Mouse (Mus musculus): Measurements from ENCODE around the gene Ciao2a.
A peak's percentile ranks its signal among the peaks of the same experiment; 100 is the strongest.

Ciao2a gene

GRCm38 (mm10) chr9:66120106-66120505 is 6.3 kb upstream of the Ciao2a start:
- no peak for DNase-seq (ENCODE audit: low spot score)

DNA sequence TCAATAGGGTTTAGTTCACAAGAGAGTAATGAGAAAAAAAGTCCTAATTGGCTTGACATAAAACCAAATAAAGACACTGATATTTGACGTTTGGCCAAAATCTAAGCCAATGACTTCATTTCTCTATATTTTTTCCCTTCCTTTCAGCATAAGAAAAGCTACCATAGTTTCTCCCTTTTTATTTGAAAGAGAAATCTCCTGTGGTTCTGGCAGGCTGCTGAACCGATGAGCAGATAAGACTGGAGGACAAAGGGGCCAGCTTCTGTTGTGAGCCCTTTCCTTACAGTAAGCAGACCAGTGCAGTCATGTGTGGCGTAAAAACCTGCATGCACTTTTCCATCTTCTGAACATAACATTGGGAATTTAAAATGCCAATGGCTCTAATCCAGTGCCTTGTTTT is 5.5 kb upstream of the Ciao2a start:
- no peak for DNase-seq (ENCODE audit: low spot score)

- DNase-seq (ENCODE audit: low spot score), result no peak
Observed at GRCm38 (mm10) chr9:66121421-66121820, 5.0 kb upstream of the Ciao2a start.

DNA sequence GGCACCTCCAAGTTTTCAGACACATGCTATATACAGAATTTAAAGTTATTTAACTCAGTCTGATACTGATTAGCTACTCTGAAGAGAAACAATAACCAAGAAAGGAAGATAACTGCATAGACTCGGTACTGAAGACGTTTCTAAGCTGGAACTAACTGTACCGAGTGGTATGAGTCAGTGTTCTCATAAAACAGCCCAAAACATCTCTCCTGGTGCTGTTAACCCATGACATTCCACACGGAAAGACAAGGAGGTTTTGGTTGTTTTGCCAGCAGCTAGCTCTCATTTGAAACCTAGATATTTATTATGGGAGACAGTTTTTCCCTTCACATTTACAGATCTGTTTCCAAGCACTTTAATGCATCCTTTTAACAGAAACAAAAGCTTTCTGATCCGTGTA is 2.8 kb upstream of the Ciao2a start:
- DNase-seq (ENCODE audit: low spot score), result no peak

- DNase-seq (ENCODE audit: low spot score), result peak; percentile 57
Observed at GRCm38 (mm10) chr9:66124111-66124531, 2.3 kb upstream of the Ciao2a start.

DNA sequence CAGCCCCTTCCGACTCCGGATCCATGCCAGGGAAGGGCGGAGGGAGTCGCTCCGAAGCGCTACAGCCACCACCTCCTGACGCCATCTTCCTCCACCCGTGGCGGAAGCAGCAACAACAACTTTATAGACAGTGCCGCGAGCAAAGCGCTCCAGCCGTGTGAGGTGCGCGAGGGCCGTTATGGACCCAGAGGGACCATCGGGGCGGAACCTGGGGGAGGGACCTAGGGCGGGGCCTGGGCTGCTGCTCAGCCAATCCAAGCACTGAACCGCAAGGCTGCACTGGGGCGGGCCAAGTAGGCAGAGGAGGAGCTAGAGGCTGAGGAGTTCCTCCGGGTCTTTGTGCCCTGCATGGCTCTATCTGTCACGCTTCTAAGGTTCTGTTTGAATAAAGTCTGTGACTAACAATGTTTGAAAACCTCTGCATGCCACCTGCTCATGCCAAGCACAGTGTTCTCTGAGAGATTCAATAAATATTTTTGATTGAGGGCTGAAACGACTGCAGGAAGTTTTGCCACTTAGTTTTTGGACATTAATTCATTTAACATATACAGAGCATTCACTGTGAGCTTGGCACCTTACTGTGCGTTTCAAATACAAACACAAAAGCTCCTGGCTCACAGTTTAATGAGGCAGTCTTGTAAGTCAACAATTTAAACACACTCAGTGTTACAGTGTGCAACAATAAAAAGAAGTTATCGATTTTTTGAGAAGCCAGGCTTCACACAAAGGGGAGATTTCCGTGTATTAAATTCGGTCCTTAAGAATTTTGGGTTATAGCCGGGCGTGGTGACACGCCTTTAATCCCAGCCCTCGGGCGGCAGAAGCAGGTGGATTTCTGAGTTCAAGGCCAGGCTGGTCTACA is 1.5 kb upstream of the Ciao2a start:
- peak; percentile 98 for DNase-seq (ENCODE audit: low spot score)

GRCm38 (mm10) chr9:66125543-66126455 is 612 bp upstream of the Ciao2a start:
- no peak for DNase-seq (ENCODE audit: low spot score)

DNA sequence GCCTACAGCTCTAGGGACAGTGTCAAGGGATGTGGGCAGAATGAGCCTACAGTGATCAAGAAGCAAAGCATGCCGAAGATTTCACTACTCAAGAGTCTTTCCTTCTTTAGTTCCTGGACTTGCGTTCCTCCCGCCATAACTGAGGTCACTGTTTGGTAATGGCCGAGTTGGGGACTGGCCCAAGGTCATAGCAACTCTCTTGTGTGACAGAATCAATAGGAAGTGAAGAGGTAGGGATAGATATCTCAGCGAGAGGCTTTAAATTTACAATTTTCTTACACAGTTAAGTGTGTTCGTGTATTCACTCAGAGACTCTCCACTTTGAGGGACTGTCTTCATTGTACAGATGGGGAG is 759 bp downstream of the Ciao2a start:
- no peak for DNase-seq (ENCODE audit: low spot score)

GRCm38 (mm10) chr9:66127884-66128283 is 1.5 kb downstream of the Ciao2a start:
- DNase-seq (ENCODE audit: low spot score), result no peak

DNA sequence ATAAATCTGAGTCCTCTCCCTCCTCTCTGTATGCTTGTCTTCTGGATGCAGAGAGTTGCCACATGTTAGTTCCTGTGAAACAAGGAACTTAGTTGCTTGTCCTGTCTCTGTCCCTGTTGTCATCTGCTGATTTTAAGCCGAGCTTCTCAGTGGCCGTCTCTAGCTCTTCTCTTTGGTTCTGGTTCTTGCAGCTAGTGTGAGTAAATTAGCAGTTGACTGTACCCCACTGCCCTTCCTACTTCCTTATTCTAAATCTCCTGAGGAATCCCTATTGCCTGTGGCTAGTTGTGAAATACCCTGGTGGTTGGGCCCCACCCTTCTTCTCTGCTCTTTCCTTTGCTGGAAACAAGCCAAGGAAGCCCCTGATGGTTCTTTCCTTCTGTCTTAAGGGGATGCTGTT is 5.1 kb downstream of the Ciao2a start:
- no peak for DNase-seq (ENCODE audit: low spot score)

- DNase-seq (ENCODE audit: low spot score), result no peak
Observed at GRCm38 (mm10) chr9:66135967-66136366, 9.6 kb downstream of the Ciao2a start.

DNA sequence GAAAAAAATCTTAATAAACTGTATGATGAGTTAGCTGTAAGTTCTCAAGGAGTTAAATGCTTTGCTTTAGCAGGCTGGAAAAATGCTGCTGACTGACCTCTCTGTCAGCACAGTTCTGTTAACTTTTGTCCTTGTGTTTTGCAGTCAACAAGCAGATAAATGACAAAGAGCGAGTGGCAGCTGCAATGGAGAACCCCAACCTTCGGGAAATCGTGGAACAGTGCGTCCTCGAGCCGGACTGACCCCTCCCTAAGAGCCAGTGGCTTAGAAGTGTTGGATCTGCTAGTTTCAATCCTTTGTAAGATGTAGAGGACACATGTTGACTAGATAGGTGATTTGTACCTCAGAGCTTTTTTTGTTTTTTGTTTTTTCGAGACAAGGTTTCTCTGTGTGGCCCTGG is 11.8 kb downstream of the Ciao2a start:
- no peak for DNase-seq (ENCODE audit: low spot score)

GRCm38 (mm10) chr9:66142265-66142664 is 15.9 kb downstream of the Ciao2a start:
- DNase-seq (ENCODE audit: low spot score), result no peak

- DNase-seq (ENCODE audit: low spot score), result peak; percentile 57
Observed at GRCm38 (mm10) chr9:66144248-66144647, 17.8 kb downstream of the Ciao2a start.

GRCm38 (mm10) chr9:66146141-66146540 is 19.7 kb downstream of the Ciao2a start:
- no peak for DNase-seq (ENCODE audit: low spot score)

GRCm38 (mm10) chr9:66152011-66152410 is 25.6 kb downstream of the Ciao2a start:
- no peak for DNase-seq (ENCODE audit: low spot score)

GRCm38 (mm10) chr9:66153594-66153993 is 27.2 kb downstream of the Ciao2a start:
- DNase-seq (ENCODE audit: low spot score), result no peak

DNA sequence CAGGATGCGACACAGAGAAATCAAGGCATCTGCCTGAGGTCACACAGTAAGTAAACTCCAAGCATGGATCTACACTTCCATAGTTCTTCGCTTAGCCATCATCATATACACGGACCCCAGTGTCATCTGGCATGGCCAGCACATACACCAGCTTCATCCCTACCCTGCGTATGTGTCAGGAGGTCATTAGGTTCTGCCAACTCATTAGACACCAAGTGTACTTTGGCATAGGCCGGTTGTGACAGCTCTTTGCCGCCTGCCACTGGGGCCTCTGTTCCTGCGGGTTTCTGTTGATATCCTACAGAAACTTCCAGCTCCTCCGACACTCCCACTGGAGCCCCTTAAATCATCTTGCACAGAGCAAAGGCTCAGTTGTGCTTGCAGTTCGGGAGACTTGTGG is 27.6 kb downstream of the Ciao2a start:
- no peak for DNase-seq (ENCODE audit: low spot score)

DNA sequence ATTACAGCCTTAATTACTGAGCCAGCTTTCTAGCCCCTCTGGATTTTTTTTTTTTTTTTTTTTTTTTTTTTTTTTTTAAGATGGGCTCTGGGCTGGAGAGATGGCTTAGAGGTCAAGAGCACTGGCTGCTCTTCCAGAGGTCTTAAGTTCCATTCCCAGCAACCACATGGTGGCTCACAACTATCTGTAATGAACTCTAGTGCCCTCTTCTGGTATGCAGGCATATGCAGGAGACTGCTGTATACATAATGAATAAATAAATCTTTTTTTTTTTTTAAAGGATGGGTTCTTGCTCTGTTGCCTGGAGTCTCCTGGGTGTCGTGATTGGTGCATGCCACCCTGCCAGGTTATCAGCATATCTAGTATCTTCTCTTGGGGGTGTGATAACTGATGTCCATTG is 29.1 kb downstream of the Ciao2a start:
- DNase-seq (ENCODE audit: low spot score), result no peak

DNA sequence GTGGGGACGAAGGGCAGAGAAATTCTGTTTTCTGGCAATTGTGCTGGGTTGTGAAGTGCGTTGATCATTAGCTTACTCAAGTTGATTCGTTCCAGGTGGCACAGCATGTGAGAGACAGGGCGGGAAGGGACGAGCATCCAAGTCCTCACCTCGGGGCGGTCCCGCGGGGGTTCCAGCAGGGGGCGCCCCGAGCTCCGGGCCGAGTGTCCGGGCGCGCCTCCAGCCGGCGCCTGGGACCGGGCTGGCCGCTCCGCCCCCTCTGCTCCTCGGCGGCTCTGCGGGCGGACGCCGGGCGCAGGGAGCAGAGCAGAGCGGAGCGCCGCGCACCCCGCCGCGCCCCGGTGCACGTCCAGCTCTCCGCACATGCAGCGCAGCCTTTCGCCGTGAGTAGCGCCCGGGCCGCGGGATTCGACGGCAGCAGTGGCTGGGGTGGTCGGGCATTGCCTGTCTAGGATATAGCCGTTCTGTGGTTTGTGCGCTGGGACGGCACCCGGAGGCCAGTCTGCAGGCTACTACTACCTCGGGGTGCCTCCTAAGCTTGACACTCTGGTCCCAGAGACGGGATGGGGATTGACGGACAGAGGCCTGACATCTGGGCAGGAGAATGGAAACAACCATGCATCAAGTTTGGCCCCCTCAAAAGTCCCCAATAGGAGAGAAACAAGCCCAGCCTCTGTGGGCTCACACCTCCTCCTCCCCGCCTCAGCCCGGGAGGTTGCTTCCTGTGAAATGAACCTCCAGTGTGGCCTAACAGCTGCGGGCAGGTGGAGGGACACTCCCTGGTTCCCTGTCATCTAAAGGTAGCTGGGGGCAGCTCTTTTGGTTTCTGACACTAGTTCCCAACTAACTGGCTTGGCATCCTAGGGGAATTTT is 31.8 kb downstream of the Ciao2a start, which contains the start of gene Dapk2:
Gene Dapk2 (plus strand): TSS at position 266 of the 873 bp plus-strand sequence.
- peak; percentile 79 for DNase-seq (ENCODE audit: low spot score)

DNA sequence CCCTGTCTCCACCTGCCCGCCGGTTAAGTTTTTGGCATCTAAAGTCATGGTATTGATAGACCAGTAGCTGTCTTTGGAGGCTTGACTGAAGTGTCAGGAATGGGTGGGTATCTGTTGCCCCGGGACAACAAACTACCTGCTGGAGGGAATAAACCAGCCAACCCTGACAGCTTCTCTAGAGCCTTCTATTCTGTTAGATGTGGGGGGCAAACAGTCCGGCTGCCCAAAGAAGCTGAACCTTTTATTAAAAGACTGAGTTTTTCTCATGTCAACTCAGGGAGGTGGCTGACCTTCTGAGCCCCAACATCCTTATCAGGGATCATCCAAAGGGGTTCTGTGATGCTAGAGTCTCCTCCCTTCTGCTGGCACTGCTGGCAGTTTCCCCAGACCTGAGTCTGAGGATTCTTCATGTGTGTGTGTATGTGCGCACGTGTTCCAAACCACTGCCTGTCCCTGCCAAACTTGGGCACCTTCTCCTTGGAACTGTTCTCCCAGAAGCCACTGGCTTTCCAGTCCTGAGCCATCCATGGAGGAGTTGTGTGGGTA is 32.5 kb downstream of the Ciao2a start:
- no peak for DNase-seq (ENCODE audit: low spot score)

DNA sequence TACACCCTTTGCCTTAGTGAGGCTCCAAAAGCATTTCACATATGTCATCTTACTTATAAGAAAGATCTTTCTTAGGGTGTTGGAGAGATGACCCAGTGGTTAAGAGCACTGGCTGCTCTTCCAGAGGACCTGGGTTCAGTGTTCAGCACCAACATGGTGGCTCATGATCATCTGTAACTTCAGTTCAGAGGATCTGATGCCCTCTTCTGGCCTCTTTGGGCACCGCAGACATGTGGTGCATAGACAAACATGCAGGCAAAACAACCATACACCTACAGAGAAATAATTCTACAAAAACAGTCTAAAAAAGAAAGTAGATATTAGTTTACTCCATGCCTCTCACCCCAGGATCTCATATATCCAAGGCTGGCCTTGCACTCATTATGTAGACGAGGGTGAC is 33.7 kb downstream of the Ciao2a start:
- no peak for DNase-seq (ENCODE audit: low spot score)
